Mouse (Mus musculus) urinary bladder, postnatal 4 days (tissue): ENCODE measurements around the gene Hist1h3h.
"Not testable (repeated sequence)": the region's sequence is repeated elsewhere in the genome, so short reads cannot be mapped to it uniquely, and the experiment has no call there.

Experiments
- DNase-seq, 2 experiments: peaks; one replicate each; pipeline ENCODE4 v3.0.0; 2021 to 2022; ENCODE audit warnings: low spot score in 2 of 2

Hist1h3h gene

DNA sequence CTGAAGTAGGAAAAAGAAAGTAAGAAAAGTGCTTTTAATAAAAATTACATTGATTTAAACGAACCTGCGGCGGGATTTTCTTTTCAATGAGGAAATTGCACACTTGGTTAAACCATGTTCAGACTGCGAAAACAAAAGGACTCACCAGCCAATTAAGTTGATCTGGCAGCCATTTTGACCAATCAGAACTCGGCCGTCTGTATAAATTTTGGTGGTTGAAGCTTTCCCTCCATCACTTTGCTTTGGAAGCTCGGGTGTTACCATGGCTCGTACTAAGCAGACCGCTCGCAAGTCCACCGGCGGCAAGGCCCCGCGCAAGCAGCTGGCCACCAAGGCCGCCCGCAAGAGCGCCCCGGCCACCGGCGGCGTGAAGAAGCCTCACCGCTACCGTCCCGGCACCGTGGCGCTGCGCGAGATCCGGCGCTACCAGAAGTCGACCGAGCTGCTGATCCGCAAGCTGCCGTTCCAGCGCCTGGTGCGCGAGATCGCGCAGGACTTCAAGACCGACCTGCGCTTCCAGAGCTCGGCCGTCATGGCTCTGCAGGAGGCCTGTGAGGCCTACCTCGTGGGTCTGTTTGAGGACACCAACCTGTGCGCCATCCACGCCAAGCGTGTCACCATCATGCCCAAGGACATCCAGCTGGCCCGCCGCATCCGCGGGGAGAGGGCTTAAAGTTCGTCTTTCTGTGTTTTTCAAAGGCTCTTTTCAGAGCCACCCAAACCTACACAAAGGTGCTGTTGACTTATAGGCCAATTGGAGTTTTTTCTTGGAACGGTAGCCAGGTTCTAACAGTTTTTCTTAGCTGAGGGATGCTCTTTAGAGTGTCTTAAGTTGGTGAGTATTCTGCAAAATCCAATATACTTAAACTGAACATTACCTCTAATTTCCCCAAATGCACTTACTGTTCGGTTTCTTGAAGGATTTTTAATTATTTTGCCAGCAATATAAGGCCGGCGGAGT, at the start of gene Hist1h3h:
Gene Hist1h3h, plus strand, starts transcription at position 263 of the 961 bp plus-strand sequence.
- peak; percentile 72 to 77 for DNase-seq

DNA sequence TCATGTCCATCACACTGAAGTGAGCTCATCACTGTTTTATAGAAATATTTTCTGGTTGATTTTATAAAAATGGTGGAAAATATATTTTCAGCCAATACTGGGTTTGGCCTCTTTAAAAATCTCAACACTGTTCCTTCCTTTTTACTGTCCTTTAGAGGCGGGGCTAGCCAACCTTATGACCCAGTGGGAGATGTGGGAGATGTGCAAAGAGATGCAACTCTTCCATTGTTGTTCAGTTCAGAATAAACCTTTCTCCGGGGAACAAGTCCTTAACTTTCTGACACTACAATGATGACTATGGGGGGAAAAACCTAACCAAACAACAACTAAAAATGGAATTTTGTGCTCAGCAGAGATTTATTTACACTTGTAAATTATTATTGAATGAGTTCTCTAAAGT, 40.2 kb upstream of the Hist1h3h start, which contains the start of gene Olfr1360:
Gene Olfr1360, minus strand, starts transcription at position 101 of the 400 bp plus-strand sequence.
- DNase-seq: no peak

DNA sequence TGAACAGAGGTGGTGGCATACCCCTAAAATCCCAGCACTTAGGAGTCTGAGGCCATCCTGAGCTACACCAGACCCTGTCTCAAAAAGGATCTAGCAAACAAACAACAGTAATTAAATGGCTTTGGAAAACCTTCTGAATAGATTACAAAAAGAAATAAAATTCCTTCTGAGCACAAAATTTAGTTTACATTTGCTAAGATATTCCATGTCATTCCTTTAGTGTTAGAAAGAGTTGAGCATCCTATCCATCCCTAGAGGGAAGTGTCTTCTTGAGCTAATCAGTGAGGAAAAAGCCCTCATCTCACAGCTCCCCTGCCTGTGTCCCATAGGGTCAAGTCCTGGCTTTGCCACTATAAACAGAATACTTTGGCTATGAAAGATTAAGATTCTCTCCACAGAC, 19.6 kb upstream of the Hist1h3h start, which contains the start of gene Olfr1359:
Gene Olfr1359, plus strand, starts transcription at position 301 of the 400 bp plus-strand sequence.
- no peak for DNase-seq

DNA sequence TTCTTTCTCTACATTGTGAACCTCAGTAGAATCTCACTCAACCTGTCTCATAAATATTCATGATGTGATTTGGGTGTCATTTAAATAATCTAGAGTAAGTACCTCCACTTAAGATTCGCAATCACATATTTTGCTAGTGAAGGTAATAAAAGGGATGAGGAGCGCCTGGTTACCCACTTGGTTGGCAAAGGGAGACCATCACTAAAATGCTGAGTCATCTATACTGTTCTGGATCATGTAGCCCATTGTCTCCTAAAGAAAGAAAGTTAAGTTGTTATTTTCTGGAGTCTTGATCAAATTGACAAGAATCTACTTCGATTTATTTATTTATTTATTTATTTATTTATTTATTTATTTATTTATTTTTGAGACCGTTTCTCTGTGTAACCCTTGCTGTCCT, 10.8 kb upstream of the Hist1h3h start:
- no peak for DNase-seq

DNA sequence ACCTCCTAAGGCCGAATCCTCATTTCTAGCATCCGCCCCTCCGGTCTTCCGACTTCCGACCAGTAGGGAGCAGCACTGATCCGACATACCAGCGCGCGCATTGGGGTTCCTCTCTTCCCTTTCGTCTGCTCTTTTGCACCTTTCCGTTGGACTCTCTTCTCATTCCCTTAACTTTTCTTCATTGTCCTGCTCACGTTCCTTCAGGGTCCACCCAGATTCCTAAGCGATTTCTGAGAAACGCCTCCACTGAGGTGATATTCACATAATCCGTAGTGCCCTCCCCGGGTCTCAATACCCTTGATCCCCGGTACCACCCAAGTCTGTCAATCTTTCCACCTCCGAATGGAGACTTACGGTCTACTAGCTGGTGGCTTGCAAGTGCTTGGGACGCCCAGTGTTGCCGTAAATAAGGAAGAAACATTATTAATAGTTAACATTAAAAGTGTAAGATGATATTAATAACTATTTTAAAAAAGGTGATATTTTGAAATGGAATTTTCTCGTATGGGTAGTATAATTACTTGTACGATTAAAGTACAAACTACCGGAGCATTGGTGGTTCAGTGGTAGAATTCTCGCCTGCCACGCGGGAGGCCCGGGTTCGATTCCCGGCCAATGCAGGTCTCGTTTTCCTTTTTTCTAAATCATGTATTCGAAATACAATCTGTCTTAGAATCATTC, 7.3 kb upstream of the Hist1h3h start:
- peak; percentile 79 to 91 for DNase-seq

DNA sequence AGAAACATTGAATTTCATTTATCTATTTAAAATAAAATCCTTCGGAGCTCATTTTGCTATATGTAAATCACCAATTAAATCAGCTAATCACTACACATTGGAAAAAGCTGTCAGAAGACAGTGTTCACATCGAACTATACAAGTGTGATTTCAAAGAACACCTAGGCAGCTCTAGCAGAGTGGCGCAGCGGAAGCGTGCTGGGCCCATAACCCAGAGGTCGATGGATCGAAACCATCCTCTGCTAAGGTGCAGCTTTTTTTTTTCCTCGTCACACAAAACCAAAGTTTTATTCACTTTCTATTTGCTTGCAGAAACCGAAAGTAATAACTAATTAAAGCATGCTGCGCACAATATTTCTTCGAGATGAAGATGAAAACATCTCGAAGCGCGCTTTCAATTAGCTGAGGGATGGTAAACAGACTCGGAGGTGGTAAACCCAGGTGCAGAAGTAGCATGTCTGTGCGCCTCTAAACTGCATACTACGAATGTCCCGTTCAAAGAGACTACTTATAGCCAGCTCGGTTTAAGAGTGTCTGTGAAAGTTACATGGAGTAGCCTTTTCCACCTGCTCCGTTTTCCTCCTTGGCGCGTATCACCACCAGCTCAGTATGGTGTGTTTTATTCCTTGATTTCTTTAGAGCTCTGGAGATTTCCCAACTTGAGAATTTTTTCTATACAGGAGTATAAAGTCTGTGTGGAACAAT, 6.5 kb upstream of the Hist1h3h start:
- peak; percentile 59 to 68 for DNase-seq

DNA sequence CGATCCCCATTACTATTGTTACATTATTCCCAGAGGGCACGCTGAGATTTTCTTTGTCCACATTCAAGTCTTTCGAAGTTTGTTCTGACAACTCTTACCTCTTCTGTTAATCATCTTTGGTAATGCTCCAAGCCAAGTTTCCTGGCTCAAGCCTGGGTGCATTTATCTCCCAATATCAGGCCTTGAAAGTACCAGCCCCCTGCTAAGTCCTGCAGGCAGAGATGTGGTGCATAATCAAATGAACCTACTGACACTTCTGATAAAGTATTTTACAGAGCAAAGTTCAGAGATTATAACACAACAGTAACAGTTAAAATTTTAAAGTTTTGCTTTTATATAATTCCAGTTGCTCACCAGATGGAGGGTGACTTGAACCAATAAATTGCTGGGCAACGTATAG, 5.8 kb upstream of the Hist1h3h start:
- no peak for DNase-seq

DNA sequence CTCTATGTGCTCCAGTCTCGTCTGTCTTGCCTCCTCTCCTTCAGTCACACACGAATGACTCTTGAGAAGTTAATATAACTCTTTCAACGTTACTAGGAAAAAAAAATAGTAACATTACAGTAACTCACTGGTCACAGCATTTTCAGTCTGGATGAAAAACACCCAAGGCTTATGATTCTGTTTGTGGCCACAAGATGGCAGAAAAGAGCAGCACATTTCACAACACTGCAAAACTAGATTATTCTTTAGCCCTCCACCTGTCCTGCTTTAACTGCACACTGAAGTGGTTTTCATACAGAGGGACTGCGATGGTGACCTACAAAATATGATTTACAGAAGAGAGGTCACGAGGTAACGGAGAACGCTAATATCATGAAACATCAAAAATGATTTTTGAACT, 2.7 kb upstream of the Hist1h3h start:
- no peak for DNase-seq

DNA sequence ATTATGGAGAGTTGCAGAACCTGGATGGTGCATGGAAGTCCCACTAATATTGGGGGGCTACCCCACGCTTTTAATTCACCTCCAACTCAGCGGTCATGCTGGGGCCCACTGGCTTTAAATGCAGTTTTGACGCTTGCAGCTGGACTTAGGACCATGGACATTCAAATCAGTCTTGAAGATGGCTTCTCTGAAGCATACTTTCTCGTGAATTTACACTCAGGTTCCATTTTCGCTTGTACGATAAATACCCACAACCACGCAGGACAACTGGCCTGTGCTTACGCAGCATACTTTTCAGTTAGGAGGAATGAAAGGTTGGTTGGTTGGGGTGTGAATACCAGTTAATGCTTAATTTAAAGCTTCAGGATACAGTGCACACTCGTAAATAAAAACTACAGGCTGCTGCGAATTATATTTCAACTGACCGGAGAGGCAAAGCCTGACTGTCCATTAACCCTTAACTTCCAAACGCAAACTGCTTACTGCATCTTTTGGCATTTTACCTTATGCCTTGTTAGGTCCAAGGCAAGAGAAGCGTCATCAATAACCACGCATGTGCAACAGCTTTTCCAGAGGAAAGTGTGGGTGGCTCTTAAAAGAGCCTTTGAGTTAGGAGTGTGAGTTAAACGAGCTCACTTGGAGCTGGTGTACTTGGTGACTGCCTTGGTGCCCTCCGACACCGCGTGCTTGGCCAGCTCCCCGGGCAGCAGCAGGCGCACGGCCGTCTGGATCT, 2.2 kb upstream of the Hist1h3h start:
- no peak for DNase-seq

DNA sequence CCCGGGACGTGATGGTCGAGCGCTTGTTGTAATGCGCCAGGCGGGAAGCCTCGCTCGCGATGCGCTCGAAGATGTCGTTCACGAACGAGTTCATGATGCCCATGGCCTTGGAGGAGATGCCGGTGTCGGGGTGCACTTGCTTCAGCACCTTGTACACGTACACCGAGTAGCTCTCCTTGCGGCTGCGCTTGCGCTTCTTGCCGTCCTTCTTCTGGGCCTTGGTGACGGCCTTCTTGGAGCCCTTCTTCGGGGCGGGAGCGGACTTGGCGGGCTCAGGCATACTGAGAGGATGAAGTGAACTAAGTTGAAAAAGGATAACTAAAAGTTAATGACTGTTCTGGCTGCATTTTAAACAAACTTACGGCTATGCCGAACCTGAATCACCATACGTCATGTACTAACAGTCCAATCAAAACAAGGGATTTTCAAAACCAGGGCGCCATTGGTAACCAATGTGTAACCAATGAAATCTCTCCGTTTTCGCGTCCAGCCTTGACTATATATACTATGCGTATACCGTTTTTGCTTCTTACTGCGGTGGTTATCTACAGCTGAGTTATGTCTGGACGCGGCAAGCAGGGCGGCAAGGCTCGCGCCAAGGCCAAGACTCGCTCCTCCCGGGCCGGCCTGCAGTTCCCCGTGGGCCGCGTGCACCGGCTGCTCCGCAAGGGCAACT, 1.5 kb upstream of the Hist1h3h start, which contains the start of the genes Hist1h2bl and Hist1h2ai:
Gene Hist1h2bl, minus strand, starts transcription at position 280 of the 676 bp plus-strand sequence.
Gene Hist1h2ai, plus strand, starts transcription at position 559 of the 676 bp plus-strand sequence.
- DNase-seq: peak; percentile 65 to 69

DNA sequence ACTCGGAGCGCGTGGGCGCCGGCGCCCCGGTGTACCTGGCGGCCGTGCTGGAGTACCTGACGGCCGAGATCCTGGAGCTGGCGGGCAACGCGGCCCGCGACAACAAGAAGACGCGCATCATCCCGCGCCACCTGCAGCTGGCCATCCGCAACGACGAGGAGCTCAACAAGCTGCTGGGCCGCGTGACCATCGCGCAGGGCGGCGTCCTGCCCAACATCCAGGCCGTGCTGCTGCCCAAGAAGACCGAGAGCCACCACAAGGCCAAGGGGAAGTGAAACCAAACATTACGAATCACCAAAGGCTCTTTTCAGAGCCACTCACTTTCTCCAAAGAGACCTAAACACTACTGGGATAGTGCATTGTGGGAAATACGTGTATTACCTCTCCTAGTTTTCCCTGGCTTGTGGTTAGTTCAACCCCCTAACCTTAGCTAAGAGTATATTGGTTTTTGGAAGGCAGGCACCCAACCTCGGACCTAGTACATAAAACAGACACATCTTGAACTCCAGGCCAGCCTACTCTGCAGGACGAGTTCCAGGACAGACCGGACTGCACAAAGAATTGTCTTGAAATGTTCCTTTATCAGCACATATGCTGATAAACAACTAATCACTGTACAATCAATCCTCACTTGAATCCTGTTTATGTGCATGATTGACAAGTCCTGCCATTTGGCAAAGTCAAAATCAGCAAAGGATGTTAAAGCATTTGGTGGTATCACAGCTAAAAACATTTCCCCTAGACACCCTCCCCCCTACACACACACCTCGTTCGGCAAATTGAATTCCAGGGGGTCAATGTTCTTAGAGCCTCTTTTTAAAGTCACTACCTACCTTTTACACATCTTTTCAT, 693 bp upstream of the Hist1h3h start:
- not testable (repeated sequence) for DNase-seq

DNA sequence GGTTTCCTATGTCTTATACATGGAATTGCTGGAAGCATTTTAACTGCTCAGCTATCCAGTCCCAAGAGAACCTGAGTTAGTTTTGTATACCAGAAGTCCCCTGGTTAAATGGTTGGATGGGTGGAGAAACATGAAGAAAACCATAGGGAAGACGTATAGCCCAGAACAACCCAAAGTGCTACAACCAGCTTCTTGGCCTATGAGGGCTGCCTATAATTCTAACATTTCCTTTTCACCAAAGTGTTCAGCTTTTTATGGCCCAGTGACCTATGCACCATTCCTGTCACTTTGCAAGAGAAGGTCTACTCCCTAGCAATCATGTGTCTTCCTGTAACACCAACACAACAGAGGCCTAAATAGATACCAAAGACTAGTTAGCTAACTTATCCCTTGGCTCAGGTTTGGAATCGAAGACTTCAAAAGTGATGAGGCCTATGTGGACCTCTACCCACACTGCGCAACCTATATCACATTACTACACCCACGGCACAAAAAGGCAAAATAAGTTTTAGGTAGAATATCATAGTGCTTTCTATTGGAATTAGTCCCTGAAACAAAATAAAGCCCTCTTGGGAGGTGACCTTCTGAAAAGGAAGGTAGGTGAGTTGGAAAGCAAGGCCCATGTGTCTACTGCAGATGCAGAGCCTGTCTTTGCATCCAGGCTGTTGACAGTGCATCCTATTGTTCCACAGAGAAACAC, 1.1 kb downstream of the Hist1h3h start:
- DNase-seq: no peak

DNA sequence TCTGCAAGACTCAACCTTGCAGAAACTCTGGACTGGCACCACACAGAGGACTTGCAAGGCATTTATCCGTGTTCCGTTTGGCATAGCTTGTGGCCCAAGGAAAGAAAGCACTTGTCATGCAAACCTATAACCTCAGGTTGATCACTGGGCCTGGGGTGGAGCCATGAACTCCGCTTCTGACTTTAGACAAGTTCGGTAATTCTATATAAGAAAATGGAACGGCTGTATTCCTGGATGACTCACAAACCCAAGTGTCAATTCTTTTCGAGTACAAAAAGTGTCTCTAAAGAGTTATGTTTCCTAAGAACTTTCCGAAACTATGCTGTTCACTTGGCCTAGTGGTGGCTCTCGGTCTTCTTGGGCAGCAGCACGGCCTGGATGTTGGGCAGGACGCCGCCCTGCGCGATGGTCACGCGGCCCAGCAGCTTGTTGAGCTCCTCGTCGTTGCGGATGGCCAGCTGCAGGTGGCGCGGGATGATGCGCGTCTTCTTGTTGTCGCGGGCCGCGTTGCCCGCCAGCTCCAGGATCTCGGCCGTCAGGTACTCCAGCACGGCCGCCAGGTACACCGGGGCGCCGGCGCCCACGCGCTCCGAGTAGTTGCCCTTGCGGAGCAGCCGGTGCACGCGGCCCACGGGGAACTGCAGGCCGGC, 3.8 kb downstream of the Hist1h3h start:
- DNase-seq: not testable (repeated sequence)

DNA sequence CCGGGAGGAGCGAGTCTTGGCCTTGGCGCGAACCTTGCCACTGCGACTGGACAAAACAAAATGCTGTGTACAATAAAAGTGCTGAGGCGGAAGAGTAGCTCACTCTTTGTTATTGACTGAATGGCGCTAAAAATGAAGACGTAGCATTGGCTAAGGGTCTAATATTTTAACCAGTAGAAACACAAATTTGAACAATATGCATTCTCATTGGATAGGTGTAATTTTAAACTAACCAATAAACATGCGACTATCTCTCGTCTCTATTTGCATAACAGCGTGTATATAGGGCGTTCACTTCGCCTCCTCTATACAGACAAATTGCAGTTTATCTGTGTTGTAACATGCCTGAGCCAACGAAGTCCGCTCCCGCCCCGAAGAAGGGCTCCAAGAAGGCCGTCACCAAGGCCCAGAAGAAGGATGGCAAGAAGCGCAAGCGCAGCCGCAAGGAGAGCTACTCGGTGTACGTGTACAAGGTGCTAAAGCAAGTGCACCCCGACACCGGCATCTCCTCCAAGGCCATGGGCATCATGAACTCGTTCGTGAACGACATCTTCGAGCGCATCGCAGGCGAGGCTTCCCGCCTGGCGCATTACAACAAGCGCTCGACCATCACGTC, 4.4 kb downstream of the Hist1h3h start, which contains the start of gene Hist1h2bm:
Gene Hist1h2bm, plus strand, starts transcription at position 288 of the 616 bp plus-strand sequence.
- DNase-seq: peak in 1 of 2 experiments; percentile 54

DNA sequence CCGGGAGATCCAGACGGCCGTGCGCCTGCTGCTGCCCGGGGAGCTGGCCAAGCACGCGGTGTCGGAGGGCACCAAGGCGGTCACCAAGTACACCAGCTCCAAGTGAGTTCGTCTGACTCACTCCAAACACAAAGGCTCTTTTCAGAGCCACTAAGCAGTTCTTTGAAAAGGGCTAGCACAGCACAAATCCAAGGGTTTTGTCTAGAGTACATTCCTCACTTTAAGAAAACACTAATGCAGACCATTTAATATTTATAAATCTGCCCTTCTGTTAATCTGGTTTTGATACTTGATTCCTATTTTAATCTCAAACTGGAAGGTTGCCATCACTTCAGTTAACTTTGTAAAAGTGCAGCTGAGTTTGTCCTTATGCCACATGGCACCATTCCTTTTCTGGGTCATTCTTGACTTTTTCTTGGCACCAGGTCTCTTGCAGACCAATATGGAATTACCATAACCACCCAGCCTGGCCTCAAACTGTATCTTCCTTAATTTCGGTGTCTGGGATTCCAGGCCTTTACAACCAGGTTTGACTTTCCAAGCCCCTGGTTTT, 5.0 kb downstream of the Hist1h3h start:
- no peak for DNase-seq

DNA sequence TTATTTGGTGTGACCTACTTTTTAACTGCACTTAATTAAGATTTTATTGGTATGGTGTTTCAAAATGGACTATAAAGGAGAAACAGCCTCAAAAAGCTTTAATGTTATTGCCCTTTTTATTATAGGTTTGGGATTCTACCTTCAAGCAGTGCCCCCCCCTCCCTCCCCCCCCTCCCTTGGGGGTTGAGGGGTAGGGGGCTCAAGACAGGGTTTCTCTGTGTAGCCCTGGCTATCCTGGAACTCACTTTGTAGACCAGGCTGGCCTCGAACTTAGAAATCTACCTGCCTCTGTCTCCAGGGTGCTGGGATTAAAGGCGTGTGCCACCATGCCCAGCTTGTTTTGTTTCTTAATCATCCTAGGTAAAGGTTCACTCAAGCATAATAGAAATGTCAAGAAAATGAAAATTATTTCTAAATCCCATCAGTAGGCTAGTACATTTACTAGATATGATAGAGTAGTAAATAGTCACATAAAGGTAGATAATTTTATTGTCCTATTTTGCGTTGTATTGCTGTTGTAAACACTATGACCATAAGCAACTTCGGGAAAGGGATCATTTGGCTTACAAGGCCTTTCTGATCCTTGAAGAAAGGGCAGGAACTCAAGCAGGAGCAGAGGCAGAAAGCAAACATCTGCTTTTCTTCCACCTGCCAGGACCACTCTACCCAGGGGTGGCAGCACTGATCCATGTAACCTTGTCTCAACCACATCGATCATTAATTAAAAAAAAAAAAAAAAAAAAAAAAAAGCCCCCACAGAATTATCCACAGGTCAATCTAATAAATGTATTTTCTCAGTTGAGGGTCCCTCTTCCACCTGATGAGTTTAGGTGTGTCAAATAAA, 5.8 kb downstream of the Hist1h3h start:
- DNase-seq: no peak
